Mouse (Mus musculus) limb, embryonic 13.5 days (tissue): ENCODE measurements at regions not wholly inside any gene's neighbourhood (a gene's known extent, or its start where the extent isn't known, plus 50 kb on each side); places are given as distances from the start of the nearest gene placed in this dataset.
A peak's percentile ranks its signal among the peaks of the same experiment; 100 is the strongest.

Source experiments
- ATAC-seq: fragments of 200-750 bp; cut with Nextera tagmentation; 2 replicates; pipeline ENCODE4 v1.8.0; 2017; ENCODE audit warnings: low read depth, moderate number of reproducible peaks, moderate TSS enrichment; ENCODE audit not compliant: low FRiP score
- H3K27ac ChIP-seq: fragments of 300-500 bp; sonication (generic); 2 replicates; pipeline ENCODE4 v1.5.1; 2015; ENCODE audit warnings: inconsistent platforms, mild to moderate bottlenecking, moderate library complexity
- H3K27me3 ChIP-seq: fragments of 300-500 bp; sonication (generic); 2 replicates; pipeline ENCODE4 v1.6.1; 2015; ENCODE audit warnings: mild to moderate bottlenecking, inconsistent platforms
- H3K36me3 ChIP-seq: fragments of 300-500 bp; sonication (generic); 2 replicates; pipeline ENCODE4 v1.6.1; 2015; ENCODE audit warnings: inconsistent platforms, mild to moderate bottlenecking, moderate library complexity
- H3K4me1 ChIP-seq: fragments of 300-500 bp; sonication (generic); 2 replicates; pipeline ENCODE4 v1.6.1; 2015; ENCODE audit warnings: inconsistent platforms
- H3K4me2 ChIP-seq: fragments of 300-500 bp; sonication (generic); replicated peaks from 2 replicates; pipeline ENCODE4 v1.6.1; 2015; ENCODE audit warnings: inconsistent platforms, mild to moderate bottlenecking, moderate library complexity
- H3K4me3 ChIP-seq: fragments of 300-500 bp; sonication (generic); 2 replicates; pipeline ENCODE4 v1.5.1; 2015; ENCODE audit warnings: moderate library complexity, mild to moderate bottlenecking, inconsistent platforms
- H3K9ac ChIP-seq: fragments of 300-500 bp; sonication (generic); 2 replicates; pipeline ENCODE4 v1.6.1; 2015; ENCODE audit warnings: mild to moderate bottlenecking, inconsistent platforms
- H3K9me3 ChIP-seq: fragments of 300-500 bp; sonication (generic); 2 replicates; pipeline ENCODE4 v1.6.1; 2016; ENCODE audit warnings: inconsistent platforms
- WGBS: fragments of 180-500 bp; shearing (Covaris S2); methylation state at CpG from one replicate; pipeline ENCODE4 v1.1.7; 2015; 5-methylcytosine and 5-hydroxymethylcytosine counted together

- no peak for ATAC-seq
Measured at GRCm38 (mm10) chr16:75487915-75488314, 97.9 kb downstream of the Lipi start.

GRCm38 (mm10) chr16:75483878-75484277 is 102.0 kb downstream of the Lipi start:
- no peaks in the 10 kb centered on the region for H3K27me3 ChIP-seq
- H3K4me3 ChIP-seq = no peak overlapping the region
- ATAC-seq = no peak
- H3K27ac ChIP-seq = no peak overlapping the region
- H3K9ac ChIP-seq = no peak overlapping the region
- no peaks in the 10 kb centered on the region for H3K36me3 ChIP-seq
- 89% methylated on average over 5 of the region's 5 CpGs for WGBS
- no peaks in the 10 kb centered on the region for H3K4me1 ChIP-seq
- no peak overlapping the region for H3K4me2 ChIP-seq
- H3K9me3 ChIP-seq = no peaks in the 10 kb centered on the region

More at GRCm38 (mm10) chr16:75487915-75488314, 97.9 kb downstream of the Lipi start:
- 76% methylated on average over 4 of the region's 4 CpGs for WGBS
- Histone ChIP-seq H3K4me2 (no peak overlapping the region), H3K4me1 (no peaks in the 10 kb centered on the region), H3K36me3 (no peaks in the 10 kb centered on the region), H3K9me3 (no peaks in the 10 kb centered on the region), H3K4me3 (no peak overlapping the region), H3K27me3 (no peaks in the 10 kb centered on the region), H3K9ac (no peak overlapping the region), H3K27ac (no peak overlapping the region)

DNA sequence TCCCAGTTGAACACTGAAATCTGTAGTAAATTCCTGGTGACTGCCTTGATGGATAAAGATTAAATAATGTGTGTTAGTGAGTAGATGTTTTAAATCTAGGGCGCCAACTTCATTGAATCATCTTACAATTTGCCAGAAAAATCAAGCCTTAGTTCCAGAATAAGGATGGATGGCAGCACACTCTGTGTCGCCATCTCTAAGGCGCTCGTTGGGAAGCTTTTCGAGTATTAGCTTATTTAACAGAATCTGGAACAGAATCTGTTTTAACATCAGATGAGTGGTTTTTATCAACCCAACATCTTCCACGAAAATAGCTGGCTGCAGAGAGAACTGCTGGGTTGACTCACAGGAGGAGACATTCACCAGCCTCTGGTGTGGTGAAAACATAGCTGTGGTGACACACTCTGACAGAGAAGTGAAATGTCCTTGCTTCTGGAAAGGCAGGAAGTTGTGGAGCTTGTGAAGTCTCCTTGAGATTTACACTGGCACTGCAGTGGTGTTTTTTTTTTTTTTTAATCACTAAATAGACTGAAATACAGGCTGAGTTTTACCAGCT is 120.4 kb downstream of the Lipi start:
- H3K27ac ChIP-seq = no peak overlapping the region
- WGBS = 87% methylated on average over 6 of the region's 6 CpGs
- no peak overlapping the region for H3K4me2 ChIP-seq
- no peak overlapping the region for H3K9ac ChIP-seq
- no peaks in the 10 kb centered on the region for H3K27me3 ChIP-seq
- ATAC-seq = no peak
- no peaks in the 10 kb centered on the region for H3K4me1 ChIP-seq
- H3K36me3 ChIP-seq = no peaks in the 10 kb centered on the region
- no peak overlapping the region for H3K4me3 ChIP-seq
- no peaks in the 10 kb centered on the region for H3K9me3 ChIP-seq

DNA sequence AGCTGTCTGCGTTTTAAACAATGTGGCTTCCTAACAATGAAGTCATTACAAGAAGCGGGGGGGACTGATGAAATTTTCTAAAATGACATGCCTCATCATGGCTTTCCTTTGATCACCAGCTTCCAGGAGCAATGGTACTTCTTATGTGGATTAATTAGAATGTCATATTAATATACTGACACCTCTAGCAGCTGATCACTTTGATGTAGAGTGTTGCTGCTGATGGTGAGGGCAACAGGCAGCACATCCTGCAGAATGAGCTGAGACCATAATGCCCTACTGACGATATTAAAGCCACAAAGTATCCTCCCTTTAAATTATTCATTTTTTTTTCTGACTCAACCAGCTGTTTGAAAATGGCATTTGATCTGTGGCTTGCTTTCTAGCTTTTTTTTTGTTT is 123.7 kb downstream of the Lipi start:
- Histone ChIP-seq H3K4me3 (no peak overlapping the region), H3K9ac (no peak overlapping the region), H3K36me3 (no peaks in the 10 kb centered on the region), H3K4me2 (no peak overlapping the region), H3K9me3 (no peaks in the 10 kb centered on the region), H3K4me1 (no peaks in the 10 kb centered on the region), H3K27me3 (no peaks in the 10 kb centered on the region), H3K27ac (no peak overlapping the region)
- 75% methylated on average over 3 of the region's 3 CpGs for WGBS
- ATAC-seq = no peak

DNA sequence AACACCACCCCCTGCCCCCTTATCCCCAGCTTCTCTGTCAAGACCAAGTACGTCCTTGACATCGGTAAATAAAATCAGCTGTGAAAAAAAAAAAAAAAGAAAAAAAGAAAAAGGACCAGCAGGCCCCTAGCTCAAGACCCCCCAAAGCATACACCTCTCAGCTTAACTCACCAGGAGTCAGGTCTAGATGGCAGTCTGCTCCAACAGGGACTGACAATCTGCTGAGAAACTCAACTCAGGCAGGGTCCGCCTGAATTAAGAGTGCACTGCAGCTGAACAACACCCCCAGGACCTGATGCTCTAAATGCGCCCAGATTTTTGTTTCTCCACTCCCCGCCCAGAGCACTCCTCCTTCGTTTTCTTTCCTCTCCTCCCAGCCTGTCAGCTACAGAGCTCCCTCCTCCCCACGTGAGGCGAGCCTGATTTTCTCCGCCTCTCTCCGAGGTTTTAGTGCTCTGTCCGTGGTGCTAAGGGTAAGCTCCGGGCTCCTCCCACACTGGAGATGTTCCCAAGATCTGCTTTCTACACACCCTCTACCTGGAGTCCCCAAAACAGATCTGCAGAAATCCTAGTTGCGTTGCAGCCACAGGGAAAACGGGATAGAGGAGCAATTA is 138.9 kb downstream of the Lipi start:
- no peak overlapping the region for H3K9ac ChIP-seq
- no peak overlapping the region for H3K27ac ChIP-seq
- peak overlapping the region; percentile 47 for H3K4me2 ChIP-seq
- 2% methylated on average over 14 of the region's 14 CpGs for WGBS
- H3K9me3 ChIP-seq = no peaks in the 10 kb centered on the region
- 0 out of 2 replicates have a peak, but pooled peaks cover 3% of the 10 kb centered on the region for H3K4me1 ChIP-seq
- H3K4me3 ChIP-seq = peak overlapping the region; percentile 9; the same call in 1 of the 2 replicates
- H3K27me3 ChIP-seq = no peaks in the 10 kb centered on the region
- no peaks in the 10 kb centered on the region for H3K36me3 ChIP-seq
- ATAC-seq = peak; percentile 77

DNA sequence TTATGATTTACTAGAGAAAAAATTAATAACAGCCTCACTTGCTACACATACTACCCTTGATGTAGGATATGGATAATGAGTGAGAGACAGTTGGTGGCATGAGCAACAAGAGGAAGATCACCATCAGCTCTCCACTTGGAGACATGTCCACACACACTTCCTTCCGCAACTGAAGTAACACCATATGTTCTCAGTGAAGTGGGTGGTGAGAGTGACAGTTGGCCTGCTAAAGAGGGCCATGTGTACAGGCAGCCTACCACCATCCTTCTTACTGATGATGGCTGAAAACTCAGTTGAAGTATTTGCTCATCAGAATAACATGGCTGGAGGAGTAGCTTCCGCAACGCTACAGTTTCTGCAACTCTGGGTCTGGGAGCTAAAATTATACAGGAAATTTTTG is 146.6 kb downstream of the Lipi start:
- no peak for ATAC-seq
- WGBS = 90% methylated on average over 3 of the region's 3 CpGs
- H3K9me3 ChIP-seq = no peaks in the 10 kb centered on the region
- no peaks in the 10 kb centered on the region for H3K27me3 ChIP-seq
- H3K36me3 ChIP-seq = no peaks in the 10 kb centered on the region
- no peak overlapping the region for H3K4me3 ChIP-seq
- no peaks in the 10 kb centered on the region for H3K4me1 ChIP-seq
- no peak overlapping the region for H3K9ac ChIP-seq
- H3K27ac ChIP-seq = no peak overlapping the region
- no peak overlapping the region for H3K4me2 ChIP-seq

- no peak overlapping the region for H3K4me2 ChIP-seq
- no peak overlapping the region for H3K27ac ChIP-seq
- no peaks in the 10 kb centered on the region for H3K27me3 ChIP-seq
- no peak overlapping the region for H3K9ac ChIP-seq
- ATAC-seq = no peak
- no peaks in the 10 kb centered on the region for H3K36me3 ChIP-seq
- H3K4me1 ChIP-seq = no peaks in the 10 kb centered on the region
- H3K4me3 ChIP-seq = no peak overlapping the region
- no peaks in the 10 kb centered on the region for H3K9me3 ChIP-seq
- whole genome bisulfite sequencing = 33% methylated on average over 6 of the region's 6 CpGs
Measured at GRCm38 (mm10) chr16:75433227-75433626, 152.6 kb downstream of the Lipi start.

DNA sequence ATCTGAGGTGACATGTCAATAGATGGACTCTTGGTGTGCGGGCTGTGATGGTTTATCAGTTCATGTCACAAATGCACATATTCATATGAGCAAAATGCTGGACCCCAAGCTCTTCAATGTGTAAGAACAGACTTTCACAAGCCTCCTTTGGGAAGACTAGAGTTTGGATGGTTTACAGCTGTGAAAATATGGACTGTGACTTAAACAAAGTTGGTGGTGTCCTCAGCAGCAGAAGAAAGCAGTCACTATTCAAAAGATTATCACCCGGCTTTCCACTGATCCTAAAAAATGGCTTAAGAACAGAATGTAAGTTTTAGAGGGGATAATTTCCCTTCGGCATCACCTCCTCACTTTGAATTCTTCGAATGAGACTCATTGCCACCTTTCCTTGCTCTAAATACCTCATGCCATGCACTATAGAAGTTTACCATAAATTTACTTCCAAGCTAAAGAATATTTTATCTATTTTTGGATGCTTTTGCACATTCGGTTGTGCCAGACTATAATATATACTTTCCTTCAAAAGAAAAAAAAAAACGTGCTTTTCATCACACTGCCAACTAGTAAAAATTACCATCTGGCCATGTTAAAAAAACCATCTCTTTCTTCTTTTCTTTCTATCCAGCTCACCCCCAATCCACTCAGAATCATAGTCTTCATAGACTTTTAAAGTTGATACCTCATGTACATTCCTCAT is 201.2 kb downstream of the Lipi start:
- no peak for ATAC-seq
- Histone ChIP-seq H3K4me2 (no peak overlapping the region), H3K27me3 (no peaks in the 10 kb centered on the region), H3K4me3 (no peak overlapping the region), H3K9ac (no peak overlapping the region), H3K4me1 (no peaks in the 10 kb centered on the region), H3K27ac (no peak overlapping the region), H3K36me3 (no peaks in the 10 kb centered on the region), H3K9me3 (no peaks in the 10 kb centered on the region)
- WGBS = 76% methylated on average over 6 of the region's 6 CpGs

- Histone ChIP-seq H3K36me3 (no peaks in the 10 kb centered on the region), H3K27me3 (no peaks in the 10 kb centered on the region), H3K4me2 (no peak overlapping the region), H3K4me3 (no peak overlapping the region), H3K4me1 (no peaks in the 10 kb centered on the region), H3K9me3 (no peaks in the 10 kb centered on the region), H3K27ac (no peak overlapping the region), H3K9ac (no peak overlapping the region)
- ATAC-seq = no peak
- WGBS = 42% methylated on average over 1 of the region's 1 CpGs
Measured at GRCm38 (mm10) chr16:75381191-75381590, 204.7 kb downstream of the Lipi start.

DNA sequence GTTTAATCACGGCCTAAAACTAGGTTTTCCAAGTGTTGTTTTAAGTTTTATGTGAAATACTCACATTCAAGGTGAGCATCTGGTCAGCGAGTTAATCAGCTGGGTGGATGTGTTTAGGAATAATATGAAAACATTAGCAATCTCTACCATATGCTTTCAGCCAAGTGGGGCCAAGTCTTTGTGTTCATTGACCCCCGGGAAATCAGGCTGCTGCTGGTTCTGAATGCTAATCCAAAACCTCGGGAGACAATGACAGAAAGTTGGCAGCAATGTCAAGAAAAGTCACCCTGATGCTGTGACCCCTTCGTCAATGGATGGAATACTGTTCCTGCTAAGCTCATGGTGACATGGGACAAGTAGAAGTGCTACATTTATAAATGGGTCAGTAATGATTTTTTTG is 216.2 kb downstream of the Lipi start:
- no peaks in the 10 kb centered on the region for H3K36me3 ChIP-seq
- H3K27me3 ChIP-seq = no peaks in the 10 kb centered on the region
- no peaks in the 10 kb centered on the region for H3K4me1 ChIP-seq
- H3K4me3 ChIP-seq = no peak overlapping the region
- no peak overlapping the region for H3K27ac ChIP-seq
- H3K9ac ChIP-seq = no peak overlapping the region
- H3K9me3 ChIP-seq = no peaks in the 10 kb centered on the region
- no peak overlapping the region for H3K4me2 ChIP-seq
- WGBS = 79% methylated on average over 5 of the region's 5 CpGs
- ATAC-seq = no peak

GRCm38 (mm10) chr16:75366727-75367126 is 219.1 kb downstream of the Lipi start:
- no peaks in the 10 kb centered on the region for H3K4me1 ChIP-seq
- no peaks in the 10 kb centered on the region for H3K27me3 ChIP-seq
- no peak overlapping the region for H3K4me3 ChIP-seq
- H3K9ac ChIP-seq = no peak overlapping the region
- H3K9me3 ChIP-seq = no peaks in the 10 kb centered on the region
- no peak overlapping the region for H3K4me2 ChIP-seq
- H3K27ac ChIP-seq = no peak overlapping the region
- H3K36me3 ChIP-seq = no peaks in the 10 kb centered on the region
- WGBS = 86% methylated on average over 4 of the region's 4 CpGs
- ATAC-seq = no peak

DNA sequence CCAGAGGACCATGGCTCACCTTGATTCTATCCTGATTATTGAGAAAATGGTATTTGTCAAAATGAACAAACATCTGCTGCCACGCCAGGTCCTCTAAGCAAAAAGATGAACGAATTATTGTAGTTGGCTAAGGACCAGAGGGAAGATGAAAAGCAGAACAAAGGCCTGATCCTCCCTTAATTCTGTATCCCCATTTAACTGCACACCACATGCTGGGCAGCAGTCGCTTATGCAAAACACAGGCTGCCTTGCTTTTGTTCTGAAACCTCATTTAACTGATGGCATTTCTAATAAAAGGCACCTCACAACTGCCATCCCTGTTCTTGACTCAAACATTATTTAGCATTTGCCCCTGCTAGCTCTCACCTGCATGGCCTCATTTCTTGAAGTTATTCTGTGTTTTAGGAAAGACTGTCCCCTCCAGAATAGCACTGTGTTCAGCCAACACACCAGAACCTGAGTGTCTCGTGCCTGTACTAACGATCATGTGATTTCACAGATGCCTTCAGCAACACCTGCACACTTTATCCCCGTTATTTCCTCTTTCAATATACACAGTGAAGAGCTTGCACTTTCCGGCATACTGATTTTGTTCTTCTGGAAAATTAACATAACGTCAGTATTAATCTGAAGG is 220.4 kb downstream of the Lipi start:
- no peak for ATAC-seq
- no peak overlapping the region for H3K9ac ChIP-seq
- WGBS = 48% methylated on average over 8 of the region's 8 CpGs
- no peaks in the 10 kb centered on the region for H3K27me3 ChIP-seq
- H3K4me2 ChIP-seq = no peak overlapping the region
- H3K4me3 ChIP-seq = no peak overlapping the region
- no peaks in the 10 kb centered on the region for H3K4me1 ChIP-seq
- no peaks in the 10 kb centered on the region for H3K9me3 ChIP-seq
- no peak overlapping the region for H3K27ac ChIP-seq
- H3K36me3 ChIP-seq = no peaks in the 10 kb centered on the region
